Mouse (Mus musculus) layer of hippocampus, adult 9-10 months (tissue): ENCODE results near the gene Lyl1.

Source experiments
- DNase-seq: peaks from one replicate; pipeline ENCODE4 v3.0.0; 2022; ENCODE audit warnings: low spot score

Gene Lyl1

GRCm38 (mm10) chr8:84742171-84743053 lies 41.2 kb downstream of the Lyl1 start:
- no peak for DNase-seq

- no peak for DNase-seq
Observed at GRCm38 (mm10) chr8:84743054-84743415, 41.8 kb downstream of the Lyl1 start.

- DNase-seq, result no peak
Observed at GRCm38 (mm10) chr8:84743517-84744420, 42.5 kb downstream of the Lyl1 start.

- DNase-seq, result no peak
Observed at GRCm38 (mm10) chr8:84745032-84745925, 44.0 kb downstream of the Lyl1 start.

- DNase-seq, result no peak
Observed at GRCm38 (mm10) chr8:84749519-84749918, 48.3 kb downstream of the Lyl1 start.

DNA sequence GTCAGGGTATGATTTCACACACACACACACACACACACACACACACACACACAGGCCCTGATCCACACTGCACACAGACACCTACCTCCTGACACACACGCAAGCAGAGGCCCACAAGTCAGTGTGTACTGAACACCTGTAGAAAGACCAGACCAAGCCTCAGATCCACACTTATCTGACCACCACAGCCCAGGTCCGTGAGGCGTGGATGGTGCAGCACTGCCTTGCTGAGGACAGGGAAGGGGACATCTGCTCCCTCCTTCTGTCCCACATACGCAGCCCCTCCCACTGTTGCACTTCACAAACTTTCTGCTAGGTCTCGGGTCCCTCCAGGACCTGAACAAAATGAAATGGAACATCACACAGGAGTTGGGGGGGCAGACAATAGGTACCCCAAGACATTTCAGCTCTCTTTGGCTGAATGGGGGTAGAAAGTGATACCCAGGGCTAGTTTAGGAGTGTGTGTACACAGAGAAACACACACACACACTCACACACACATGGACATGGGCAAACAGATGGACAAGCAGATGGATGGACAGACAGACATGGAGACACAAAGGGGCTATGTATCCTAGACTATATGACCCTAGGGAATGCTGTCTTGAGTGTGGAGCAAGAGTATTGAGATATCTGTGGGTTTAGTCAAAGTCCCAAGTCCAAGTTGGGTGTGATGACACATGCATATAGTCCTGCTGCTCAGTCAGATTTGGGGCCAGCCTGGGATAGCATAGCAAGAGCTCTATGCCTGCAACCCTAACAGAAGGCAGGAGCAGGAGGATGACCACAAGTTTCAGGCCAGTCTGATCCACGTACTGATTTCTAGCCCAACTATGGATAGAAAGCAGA lies 51.7 kb downstream of the Lyl1 start:
- DNase-seq, result no peak
